Mouse (Mus musculus): Measurements from ENCODE around the gene Actr2. TPM values are rescaled to one million over a fixed set of nuclear protein-coding genes. Genes with fewer than 3 reads are reported as not detected.

Gene Actr2
- polyA plus RNA-seq (2017; shearing (Covaris generic)), result 100 to 1,000 TPM; 176 to 209 TPM

DNA sequence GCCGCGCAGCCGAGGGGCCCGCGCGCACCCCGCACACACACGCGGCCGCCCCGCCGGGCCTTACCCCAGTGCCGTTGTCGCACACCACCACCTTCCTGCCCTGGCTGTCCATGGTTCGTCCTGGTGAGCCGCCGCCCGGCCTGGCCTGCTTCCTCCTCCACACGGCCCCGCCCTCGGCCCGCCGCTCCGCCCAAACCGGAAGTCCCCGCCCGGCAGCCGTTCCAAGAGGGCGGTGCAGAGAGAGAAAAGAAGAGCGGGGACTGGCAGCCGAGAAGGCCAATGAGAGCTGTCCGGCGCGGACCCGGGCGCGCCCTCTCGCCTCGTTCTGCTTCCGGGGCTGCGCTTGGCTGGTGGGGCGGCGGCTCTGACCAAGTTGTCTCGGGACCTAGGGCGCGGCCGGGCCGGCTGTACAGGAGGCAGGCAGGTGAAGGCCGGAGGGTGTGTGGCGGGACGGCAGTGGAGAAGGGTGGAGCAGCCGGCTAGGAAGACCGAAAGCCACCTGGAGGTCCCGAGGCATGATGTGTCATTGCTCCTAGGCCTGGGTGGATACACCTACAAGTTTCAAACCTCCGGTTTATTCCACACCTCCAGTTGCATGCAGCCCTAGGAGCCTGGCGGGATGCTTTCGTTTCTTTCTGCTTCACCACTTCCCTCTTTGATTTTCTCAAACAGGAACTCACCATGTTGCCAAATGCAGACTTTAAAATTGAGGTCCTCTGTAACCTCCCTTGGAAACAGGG, at the start of gene Actr2:
Gene Actr2, minus strand, starts transcription at position 173 of the 740 bp plus-strand sequence.

Other genes starting within 250 kb of the Actr2 start
- 1 to 10 TPM; 4.6 to 8.1 TPM for gene Spred2, start 188.5 kb downstream of the Actr2 start, polyA plus RNA-seq (2017; shearing (Covaris generic))
- gene Rab1a, start 88.5 kb upstream of the Actr2 start, polyA plus RNA-seq (2017; shearing (Covaris generic)), result 100 to 1,000 TPM; 117 to 179 TPM
- gene Cep68, start 136.5 kb upstream of the Actr2 start, polyA plus RNA-seq (2017; shearing (Covaris generic)), result 10 to 100 TPM; 17.8 to 24.7 TPM
- under 1 TPM; 0.67 to 0.77 TPM for gene Slc1a4, start 219.8 kb upstream of the Actr2 start, polyA plus RNA-seq (2017; shearing (Covaris generic))